ENCODE assay signal across 11 mouse cellular contexts in the genomic region with DNA sequence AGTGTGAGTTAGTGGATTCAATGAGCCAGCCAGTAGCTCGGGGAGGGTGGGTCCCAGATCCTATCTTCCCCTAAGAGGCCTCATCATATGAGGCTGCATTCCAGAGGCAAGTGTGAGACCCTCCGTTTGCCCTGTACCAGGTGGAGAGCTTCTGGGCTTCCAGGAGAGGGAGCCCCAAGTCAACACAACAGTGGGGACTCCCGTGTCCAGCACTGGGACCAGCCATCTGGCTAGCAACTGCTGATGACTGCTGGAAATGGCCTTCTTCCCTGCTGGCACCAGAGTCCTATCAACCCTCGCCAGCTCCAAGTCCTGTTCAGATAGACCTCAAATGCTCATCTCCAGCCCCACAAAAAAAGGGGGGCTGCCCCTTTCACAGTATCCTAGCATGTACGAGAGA. TPM values are rescaled to one million over a fixed set of nuclear protein-coding genes. Genes with fewer than 3 reads are reported as not detected.
DNase-seq lines count a peak whose midpoint lies in the region; ATAC-seq and TF ChIP-seq lines count a peak whose summit lies in the region.
"Had no signal": no experiment of that assay in that cellular context is flagged by ENCODE, and none has a peak within 500 bp of the region (broad histone marks: within the 10 kb centered on the region; RNA-seq: fewer than 3 reads in every experiment).

No protein-coding gene starts in this region.

- H3K27ac ChIP-seq in liver, postnatal 0 days (ENCODE audit: low read depth), result no peak overlapping the region
- H3K27ac ChIP-seq in liver, embryonic 11.5 days (ENCODE audit: low read depth, low read length), result no peak overlapping the region
- no peak overlapping the region for H3K27ac ChIP-seq in hindbrain, embryonic 11.5 days (ENCODE audit: low read depth, low read length)
- H3K27ac ChIP-seq in intestine, embryonic 15.5 days, result no peak overlapping the region
- H3K27ac ChIP-seq: liver, embryonic 15.5 days; stomach, embryonic 15.5 days had no signal

- intact Hi-C loops in gastrocnemius, postnatal 14 days (cut with DNase I; ENCODE audit: low total_unique reads), result loop anchor here (2.0 kb wide), 1 partner anchor 26 kb away; no protein-coding TSS in a partner anchor

- no peak for ATAC-seq in liver, postnatal 0 days
- ATAC-seq in liver, embryonic 11.5 days (replicated peaks; ENCODE audit: low FRiP score), result no peak
- peak; percentile 45; the same call in 1 of the 2 replicates for ATAC-seq in hindbrain, embryonic 11.5 days (ENCODE audit: low FRiP score)
- no peak for ATAC-seq in intestine, embryonic 15.5 days
- no peak for ATAC-seq in erythroid progenitor cell, adult 5-6 weeks (replicated peaks; ENCODE audit: low FRiP score, poor library complexity, severe bottlenecking)

- H3K4me3 ChIP-seq in liver, postnatal 0 days (ENCODE audit: low read depth, low read length), result no peak overlapping the region
- H3K4me3 ChIP-seq in liver, embryonic 11.5 days (ENCODE audit: low read depth, low read length), result no peak overlapping the region
- H3K4me3 ChIP-seq in hindbrain, embryonic 11.5 days (ENCODE audit: low read depth, low read length), result no peak overlapping the region
- H3K4me3 ChIP-seq in intestine, embryonic 15.5 days (replicated peaks), result no peak overlapping the region
- H3K4me3 ChIP-seq: liver, embryonic 15.5 days; stomach, embryonic 15.5 days had no signal

- H3K27me3 ChIP-seq in liver, postnatal 0 days (ENCODE audit: insufficient read depth, low read length), result peaks cover 10% of the 10 kb centered on the region
- peaks cover 22% of the 10 kb centered on the region for H3K27me3 ChIP-seq in liver, embryonic 11.5 days (replicated peaks; ENCODE audit: control insufficient read depth, insufficient read depth, low read length)
- H3K27me3 ChIP-seq in hindbrain, embryonic 11.5 days (ENCODE audit: control insufficient read depth, insufficient read depth, low read length), result no peaks in the 10 kb centered on the region
- H3K27me3 ChIP-seq in intestine, embryonic 15.5 days (replicated peaks), result peaks cover 21% of the 10 kb centered on the region

- no peak for TF ChIP-seq POLR2A in brain, embryonic 14.5 days (IDR thresholded peaks at IDR 0.05; ENCODE audit: borderline replicate concordance, extremely low read depth, insufficient read depth, insufficient read length, poor library complexity, severe bottlenecking)

- H3K9ac ChIP-seq in liver, postnatal 0 days (replicated peaks), result no peak overlapping the region
- no peak overlapping the region for H3K9ac ChIP-seq in liver, embryonic 11.5 days (ENCODE audit: low read depth, low read length)
- no peak overlapping the region for H3K9ac ChIP-seq in hindbrain, embryonic 11.5 days (ENCODE audit: low read depth, low read length)
- no peak overlapping the region for H3K9ac ChIP-seq in intestine, embryonic 15.5 days
- H3K9ac ChIP-seq: liver, embryonic 15.5 days; stomach, embryonic 15.5 days had no signal

- H3K4me2 ChIP-seq in liver, postnatal 0 days (ENCODE audit: low read depth, low read length), result no peak overlapping the region
- H3K4me2 ChIP-seq in liver, embryonic 11.5 days, result no peak overlapping the region
- no peak overlapping the region for H3K4me2 ChIP-seq in hindbrain, embryonic 11.5 days (replicated peaks; ENCODE audit: low read depth, low read length)
- H3K4me2 ChIP-seq in intestine, embryonic 15.5 days (replicated peaks), result no peak overlapping the region
- H3K4me2 ChIP-seq: liver, embryonic 15.5 days; stomach, embryonic 15.5 days had no signal

- 37% methylated on average over 5 of the region's 5 CpGs for WGBS in liver, postnatal 0 days (ENCODE audit: insufficient replicate concordance)
- 32% methylated on average over 5 of the region's 5 CpGs for WGBS in liver, embryonic 11.5 days
- WGBS in hindbrain, embryonic 11.5 days, result 51% methylated on average over 5 of the region's 5 CpGs
- WGBS in intestine, embryonic 15.5 days, result 43% methylated on average over 5 of the region's 5 CpGs

- no peaks in the 10 kb centered on the region for H3K9me3 ChIP-seq in liver, postnatal 0 days (ENCODE audit: low read length)
- no peaks in the 10 kb centered on the region for H3K9me3 ChIP-seq in liver, embryonic 11.5 days (ENCODE audit: control insufficient read depth, low read length)
- H3K9me3 ChIP-seq in hindbrain, embryonic 11.5 days (ENCODE audit: control insufficient read depth, low read length), result no peaks in the 10 kb centered on the region
- H3K9me3 ChIP-seq in intestine, embryonic 15.5 days, result no peaks in the 10 kb centered on the region
- H3K9me3 ChIP-seq: G1E; liver, embryonic 15.5 days; stomach, embryonic 15.5 days had no signal

- peak; percentile 35; the same call in 1 of the 2 replicates for TF ChIP-seq CTCF in liver, postnatal 0 days (IDR thresholded peaks at IDR 0.05; ENCODE audit: low read depth)
- peak; percentile 54; the same call in 1 of the 2 replicates for TF ChIP-seq CTCF in brain, embryonic 14.5 days (IDR thresholded peaks at IDR 0.05; ENCODE audit: borderline replicate concordance, extremely low read depth, insufficient read depth, insufficient read length)

- TF ChIP-seq EP300 in liver, postnatal 0 days (IDR thresholded peaks at IDR 0.05; ENCODE audit: low read depth), result no peak

- no peaks in the 10 kb centered on the region for H3K36me3 ChIP-seq in liver, postnatal 0 days (replicated peaks; ENCODE audit: insufficient read depth, low read length)
- no peaks in the 10 kb centered on the region for H3K36me3 ChIP-seq in liver, embryonic 11.5 days (ENCODE audit: control insufficient read depth, insufficient read depth, low read length)
- H3K36me3 ChIP-seq in hindbrain, embryonic 11.5 days (ENCODE audit: control insufficient read depth, insufficient read depth, low read length), result no peaks in the 10 kb centered on the region
- no peaks in the 10 kb centered on the region for H3K36me3 ChIP-seq in intestine, embryonic 15.5 days
- H3K36me3 ChIP-seq: G1E; liver, embryonic 15.5 days; stomach, embryonic 15.5 days had no signal

- DNase-seq in gastrocnemius, postnatal 14 days, result peak; percentile 64
- DNase-seq in gastrocnemius, postnatal 4 days (ENCODE audit: low spot score in 2 of 2), result no peak
- DNase-seq in liver, postnatal 0 days, result no peak
- DNase-seq in liver, embryonic 11.5 days (ENCODE audit: low spot score), result no peak
- peak; percentile 58 for DNase-seq in brain, embryonic 14.5 days (ENCODE audit: low read depth)
- DNase-seq in hindbrain, embryonic 11.5 days (ENCODE audit: low spot score), result peak; percentile 34

- no peaks in the 10 kb centered on the region for H3K4me1 ChIP-seq in liver, postnatal 0 days (ENCODE audit: insufficient read depth)
- no peaks in the 10 kb centered on the region for H3K4me1 ChIP-seq in liver, embryonic 11.5 days (replicated peaks; ENCODE audit: control insufficient read depth, insufficient read depth, low read length)
- peaks cover 2% of the 10 kb centered on the region; the same call in 1 of the 2 replicates for H3K4me1 ChIP-seq in hindbrain, embryonic 11.5 days (replicated peaks; ENCODE audit: control insufficient read depth, insufficient read depth, low read length)
- no peaks in the 10 kb centered on the region for H3K4me1 ChIP-seq in intestine, embryonic 15.5 days (replicated peaks)
- H3K4me1 ChIP-seq: liver, embryonic 15.5 days had no signal

RNA-seq across cellular contexts. Expression of gene Chrna4, which starts 10.9 kb away (rescaled TPM):
- 1 to 10 TPM in 1 of 2 experiments, under 1 TPM in 1; 0.93 to 1.3 TPM for total RNA-seq in gastrocnemius, postnatal 14 days (2021)
- 1 to 10 TPM; 2.9 to 3.8 TPM for total RNA-seq in gastrocnemius, postnatal 4 days (2021)
- polyA plus RNA-seq in liver, postnatal 0 days (2015; fragmentation: Nextera tagmentation; extraction: Ambion mirVana), result 0.02 and 0.05 TPM in 2 replicates
- 1.2 and 1.6 TPM in 2 replicates for polyA plus RNA-seq in liver, embryonic 11.5 days (2014; fragmentation: Nextera tagmentation; extraction: Ambion mirVana)
- 14.8 and 42.9 TPM in 2 replicates for polyA plus RNA-seq in brain, embryonic 14.5 days (2012; rRNA removed)
- 45.0 and 54.1 TPM in 2 replicates for polyA plus RNA-seq in hindbrain, embryonic 11.5 days (2014; fragmentation: Nextera tagmentation; extraction: Ambion mirVana)
- 1.1 and 1.2 TPM in 2 replicates for polyA plus RNA-seq in intestine, embryonic 15.5 days (2015; fragmentation: Nextera tagmentation; extraction: Ambion mirVana)
- not detected in 2 replicates for total RNA-seq in erythroid progenitor cell, adult 5-6 weeks (2015; ENCODE audit: low replicate concordance)
- not detected in 2 replicates for total RNA-seq in erythroid progenitor cell, adult 5-6 weeks (2017; ENCODE audit: low replicate concordance)
- polyA plus RNA-seq: G1E had no signal

RNA-seq across cellular contexts. Expression of gene Col20a1, which starts 46.1 kb away (rescaled TPM):
- 1 to 10 TPM; 5.5 to 5.6 TPM for total RNA-seq in gastrocnemius, postnatal 14 days (2021)
- 10 to 100 TPM; 11.1 to 13.1 TPM for total RNA-seq in gastrocnemius, postnatal 4 days (2021)
- polyA plus RNA-seq in liver, postnatal 0 days (2015; fragmentation: Nextera tagmentation; extraction: Ambion mirVana), result 0.12 and 0.18 TPM in 2 replicates
- 0.10 and 0.16 TPM in 2 replicates for polyA plus RNA-seq in liver, embryonic 11.5 days (2014; fragmentation: Nextera tagmentation; extraction: Ambion mirVana)
- polyA plus RNA-seq in brain, embryonic 14.5 days (2012; rRNA removed), result 0.98 and 1.2 TPM in 2 replicates
- polyA plus RNA-seq in hindbrain, embryonic 11.5 days (2014; fragmentation: Nextera tagmentation; extraction: Ambion mirVana), result 0.56 and 0.78 TPM in 2 replicates
- 0.39 and 0.52 TPM in 2 replicates for polyA plus RNA-seq in intestine, embryonic 15.5 days (2015; fragmentation: Nextera tagmentation; extraction: Ambion mirVana)
- total RNA-seq in erythroid progenitor cell, adult 5-6 weeks (2015; ENCODE audit: low replicate concordance), result not detected in 2 replicates
- total RNA-seq in erythroid progenitor cell, adult 5-6 weeks (2017; ENCODE audit: low replicate concordance), result under 0.01 and 0.39 TPM in 2 replicates

Comparison
In these comparisons a context has a peak if more than half of its experiments do, and no peak if none do; other contexts are left out.
1. DNase-seq: peak in gastrocnemius, postnatal 14 days (single experiment), brain, embryonic 14.5 days (single experiment) and hindbrain, embryonic 11.5 days (single experiment); none in gastrocnemius, postnatal 4 days (0 of 2), liver, postnatal 0 days (single experiment) and liver, embryonic 11.5 days (single experiment).